Mouse (Mus musculus) stomach, postnatal 0 days (tissue): ENCODE measurements around the gene Sod1. TPM values are rescaled to one million over a fixed set of nuclear protein-coding genes. Genes with fewer than 3 reads are reported as not detected.

Source experiments
- ATAC-seq: fragments of 200-750 bp; cut with Nextera tagmentation; 2 replicates; pipeline ENCODE4 v1.8.0; 2017; ENCODE audit not compliant: low FRiP score, low TSS enrichment
- DNase-seq: peaks from one replicate; pipeline ENCODE4 v3.0.0-alpha.2; 2016; ENCODE audit warnings: low spot score
- H3K27ac ChIP-seq: fragments of 300-500 bp; sonication (generic); replicated peaks from 2 replicates; pipeline ENCODE4 v1.5.1; 2014; ENCODE audit warnings: mild to moderate bottlenecking, control low read depth
- H3K27me3 ChIP-seq: fragments of 300-500 bp; sonication (generic); 2 replicates; pipeline ENCODE4 v1.6.1; 2014; ENCODE audit warnings: low read length; ENCODE audit not compliant: control insufficient read depth, insufficient read depth
- H3K36me3 ChIP-seq: fragments of 300-500 bp; sonication (generic); 2 replicates; pipeline ENCODE4 v1.6.1; 2014; ENCODE audit warnings: low read length, mixed read lengths; ENCODE audit not compliant: control insufficient read depth, insufficient read depth
- H3K4me1 ChIP-seq: fragments of 300-500 bp; sonication (generic); replicated peaks from 2 replicates; pipeline ENCODE4 v1.6.1; 2014; ENCODE audit warnings: antibody characterized with exemption; ENCODE audit not compliant: control insufficient read depth, insufficient read depth
- H3K4me2 ChIP-seq: fragments of 300-500 bp; sonication (generic); replicated peaks from 2 replicates; pipeline ENCODE4 v1.6.1; 2014; ENCODE audit warnings: low read depth, mild to moderate bottlenecking, control low read depth, moderate library complexity
- H3K4me3 ChIP-seq: fragments of 300-500 bp; sonication (generic); 2 replicates; pipeline ENCODE4 v1.5.1; 2014; ENCODE audit warnings: low read depth, low read length, control low read depth
- H3K9ac ChIP-seq: fragments of 300-500 bp; sonication (generic); 2 replicates; pipeline ENCODE4 v1.6.1; 2014; ENCODE audit warnings: mild to moderate bottlenecking, low read length, control low read depth, mixed read lengths
- H3K9me3 ChIP-seq: fragments of 300-500 bp; sonication (generic); 2 replicates; pipeline ENCODE4 v1.6.1; 2016; ENCODE audit warnings: low read length; ENCODE audit not compliant: control insufficient read depth
- CTCF ChIP-seq: IDR thresholded peaks from 2 replicates; pipeline ENCODE4 v1.5.1; 2016; ENCODE audit warnings: antibody characterized with exemption, low read depth, mild to moderate bottlenecking, moderate library complexity
- EP300 ChIP-seq: optimal IDR thresholded peaks from 2 replicates; pipeline ENCODE3; 2016; ENCODE audit warnings: antibody characterized with exemption
- WGBS: fragments of 180-500 bp; shearing (Covaris S2); extraction: QIAGEN DNeasy Blood & Tissue Kit; methylation state at CpG from one replicate; pipeline ENCODE4 v1.1.7; 2014; 5-methylcytosine and 5-hydroxymethylcytosine counted together
- polyA plus RNA-seq: library from polyadenylated mRNA; unstranded; fragments of >200 nt; fragmentation: Nextera tagmentation; extraction: Ambion mirVana; gene quantifications from 2 replicates; pipeline ENCODE4 v1.2.1, GENCODE M21; 2015

Gene Sod1
- polyA plus RNA-seq, 1 experiment from 2014 or later, result 1,141 TPM

DNA sequence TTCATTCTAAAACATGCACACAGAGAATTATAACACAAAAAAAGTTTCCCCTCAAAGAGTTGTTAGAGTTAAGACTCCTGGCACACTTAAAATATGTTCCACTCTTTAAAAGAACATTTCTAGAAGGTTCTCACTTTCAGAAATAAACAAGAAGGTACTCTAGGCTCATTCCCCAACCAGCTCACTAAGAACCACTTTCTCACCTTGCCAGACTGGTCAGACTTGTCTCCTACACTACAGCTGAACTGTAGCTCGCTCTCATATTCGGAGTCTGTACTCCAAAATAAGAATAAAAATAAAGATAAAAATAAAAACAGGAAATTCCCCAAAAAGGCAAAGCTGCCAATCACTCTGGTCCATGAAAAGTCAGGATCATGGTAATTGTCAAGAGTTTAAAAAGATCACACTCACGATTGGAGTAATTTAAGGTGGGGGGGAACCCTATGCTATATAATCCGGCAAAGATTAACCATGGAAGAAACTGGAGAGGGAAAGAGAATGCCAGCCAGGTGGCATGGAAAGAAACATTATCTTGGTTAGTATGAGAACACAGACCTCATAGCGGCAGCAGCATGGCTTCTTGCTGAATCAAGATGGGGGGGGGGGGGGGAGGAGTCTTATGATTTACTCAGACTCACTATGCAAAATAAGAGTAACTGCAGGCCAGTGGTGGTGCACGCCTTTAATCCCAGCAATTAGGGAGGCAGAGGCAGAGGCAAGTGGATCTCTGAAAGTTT is 17.2 kb upstream of the Sod1 start:
- no peak for DNase-seq
- no peaks in the 10 kb centered on the region for H3K27me3 ChIP-seq
- H3K9ac ChIP-seq, result no peak overlapping the region
- TF ChIP-seq EP300 (no peak), CTCF (no peak)
- no peak overlapping the region for H3K4me3 ChIP-seq
- 0 out of 2 replicates have a peak overlapping the region, but pooled peaks have one; percentile 56 for H3K27ac ChIP-seq
- 51% methylated on average over 6 of the region's 6 CpGs for WGBS
- 0 out of 2 replicates have a peak, but pooled peaks have one; percentile 22 for ATAC-seq
- no peaks in the 10 kb centered on the region for H3K9me3 ChIP-seq
- H3K36me3 ChIP-seq, result no peaks in the 10 kb centered on the region
- H3K4me2 ChIP-seq, result no peak overlapping the region
- H3K4me1 ChIP-seq, result no peaks in the 10 kb centered on the region

DNA sequence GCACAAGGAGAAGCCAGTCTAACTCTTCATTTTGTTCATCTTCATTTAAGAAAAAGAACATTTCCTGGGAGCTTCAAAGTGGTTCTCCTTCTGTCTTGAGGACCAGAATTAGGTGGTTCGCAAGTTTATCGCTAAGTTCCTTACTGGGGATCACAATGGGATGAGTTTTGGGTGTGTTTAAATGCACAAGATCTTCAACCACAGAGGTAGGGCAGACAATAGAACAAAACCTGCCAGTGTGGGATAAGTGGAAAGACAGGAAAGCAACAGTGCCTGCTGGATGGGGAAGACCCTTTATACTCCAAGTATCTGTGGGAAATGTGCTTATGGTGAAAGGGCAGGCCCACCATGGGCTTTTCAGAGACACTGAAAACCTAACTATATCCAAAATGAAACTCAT is 15.7 kb upstream of the Sod1 start:
- Histone ChIP-seq H3K27me3 (no peaks in the 10 kb centered on the region), H3K9me3 (no peaks in the 10 kb centered on the region), H3K4me2 (no peak overlapping the region), H3K27ac (no peak overlapping the region), H3K4me3 (no peak overlapping the region), H3K4me1 (no peaks in the 10 kb centered on the region), H3K36me3 (no peaks in the 10 kb centered on the region), H3K9ac (no peak overlapping the region)
- 95% methylated on average over 2 of the region's 2 CpGs for WGBS
- TF ChIP-seq CTCF, result no peak
- no peak for TF ChIP-seq EP300
- ATAC-seq, result no peak
- DNase-seq, result no peak

DNA sequence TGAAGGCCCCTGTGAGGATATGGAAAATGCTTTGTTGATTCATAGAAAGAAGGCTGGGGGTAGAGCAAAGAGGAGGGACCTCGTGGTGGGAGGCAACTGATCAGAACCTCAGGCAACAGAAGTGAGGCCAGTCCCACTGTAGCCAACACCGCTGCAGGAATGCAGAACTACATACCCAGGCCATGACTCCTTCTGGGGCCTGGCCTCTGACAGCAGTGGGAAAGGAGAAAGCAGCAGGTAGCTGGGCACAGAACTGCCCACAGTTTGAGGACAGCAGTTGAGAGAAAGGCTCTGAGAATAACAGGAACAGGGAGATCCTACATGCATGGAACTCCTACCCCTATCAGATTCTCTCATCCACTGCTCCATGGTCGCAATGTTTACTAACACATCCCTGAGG is 11.6 kb upstream of the Sod1 start:
- Histone ChIP-seq H3K4me1 (no peaks in the 10 kb centered on the region), H3K9ac (no peak overlapping the region), H3K9me3 (no peaks in the 10 kb centered on the region), H3K36me3 (no peaks in the 10 kb centered on the region), H3K4me2 (no peak overlapping the region), H3K4me3 (no peak overlapping the region), H3K27ac (no peak overlapping the region), H3K27me3 (no peaks in the 10 kb centered on the region)
- DNase-seq (no peak), ATAC-seq (no peak)
- TF ChIP-seq EP300 (no peak), CTCF (no peak)
- WGBS, result 65% methylated on average over 3 of the region's 3 CpGs

GRCm38 (mm10) chr16:90210717-90211116 is 9.8 kb upstream of the Sod1 start:
- no peak overlapping the region for H3K9ac ChIP-seq
- TF ChIP-seq EP300 (no peak), CTCF (no peak)
- H3K4me2 ChIP-seq, result no peak overlapping the region
- H3K27me3 ChIP-seq, result no peaks in the 10 kb centered on the region
- ATAC-seq (no peak), DNase-seq (no peak)
- no peak overlapping the region for H3K27ac ChIP-seq
- H3K4me3 ChIP-seq, result no peak overlapping the region
- no peaks in the 10 kb centered on the region for H3K36me3 ChIP-seq
- no peaks in the 10 kb centered on the region for H3K9me3 ChIP-seq
- no peaks in the 10 kb centered on the region for H3K4me1 ChIP-seq
- 52% methylated on average over 10 of the region's 10 CpGs for WGBS

DNA sequence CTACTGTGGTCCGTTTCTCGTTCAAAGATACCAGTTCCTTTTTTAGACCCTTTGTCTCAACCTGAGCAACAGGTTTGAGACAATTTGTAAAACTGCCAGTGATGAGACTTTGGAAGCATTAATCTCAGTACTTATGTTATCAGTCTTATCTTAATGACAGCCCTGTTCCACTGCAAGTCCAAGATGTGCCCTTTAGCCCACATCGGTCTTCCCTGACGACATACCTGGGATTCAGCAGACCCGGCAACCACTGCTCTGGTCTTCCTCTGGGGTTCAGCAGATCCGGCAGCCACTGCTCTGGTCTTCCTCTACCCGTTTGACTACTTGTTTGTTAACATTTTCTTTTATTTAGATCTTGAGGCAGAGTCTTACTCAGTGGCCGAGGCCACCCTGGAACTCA is 8.8 kb upstream of the Sod1 start:
- no peak overlapping the region for H3K27ac ChIP-seq
- H3K4me2 ChIP-seq, result no peak overlapping the region
- 66% methylated on average over 8 of the region's 8 CpGs for WGBS
- H3K9me3 ChIP-seq, result no peaks in the 10 kb centered on the region
- ATAC-seq (no peak), DNase-seq (no peak)
- no peaks in the 10 kb centered on the region for H3K36me3 ChIP-seq
- no peaks in the 10 kb centered on the region for H3K4me1 ChIP-seq
- no peak overlapping the region for H3K9ac ChIP-seq
- H3K27me3 ChIP-seq, result no peaks in the 10 kb centered on the region
- H3K4me3 ChIP-seq, result no peak overlapping the region
- no peak for TF ChIP-seq CTCF

DNA sequence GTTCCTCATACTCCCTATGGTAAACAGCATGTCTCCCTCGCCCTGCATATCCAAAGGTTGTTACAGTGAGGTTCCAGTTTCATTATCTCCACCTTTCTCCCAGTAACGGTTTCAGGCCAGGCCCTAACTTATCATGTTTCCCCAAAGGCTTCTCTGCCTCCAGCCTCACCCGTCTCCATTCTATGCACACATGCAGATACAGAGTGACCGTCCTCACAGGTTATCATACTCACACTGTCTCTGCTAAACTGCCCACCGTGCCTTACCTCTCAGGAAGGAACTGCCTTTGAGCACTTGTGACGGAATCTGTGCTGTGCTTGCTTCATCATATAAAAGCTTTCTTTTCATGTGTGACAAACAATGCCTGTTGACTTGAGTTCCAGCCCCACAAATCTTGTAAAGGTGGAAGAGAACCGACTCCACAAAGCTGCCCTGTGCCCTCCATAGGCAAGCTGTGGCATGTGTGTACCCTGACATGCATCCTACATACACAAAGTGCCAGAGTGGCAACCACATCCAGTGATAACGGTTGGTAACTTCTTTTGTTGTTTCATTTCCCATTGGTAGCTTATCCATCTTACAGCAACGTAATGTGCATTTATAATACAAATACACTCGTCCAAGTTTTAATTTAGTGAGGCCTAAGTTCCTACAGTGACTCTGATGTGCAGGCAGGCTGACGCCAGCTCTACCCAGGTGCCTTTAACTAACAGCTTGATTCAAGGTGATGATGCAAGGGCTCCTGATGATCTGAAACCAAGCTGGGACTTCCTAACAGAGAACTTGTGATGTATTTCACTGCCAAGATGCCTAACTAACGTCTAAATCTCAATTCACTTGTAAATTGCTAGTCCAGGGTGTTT is 6.8 kb upstream of the Sod1 start:
- Histone ChIP-seq H3K36me3 (no peaks in the 10 kb centered on the region), H3K9me3 (no peaks in the 10 kb centered on the region), H3K9ac (no peak overlapping the region), H3K4me2 (no peak overlapping the region), H3K4me1 (no peaks in the 10 kb centered on the region), H3K27me3 (no peaks in the 10 kb centered on the region), H3K27ac (no peak overlapping the region), H3K4me3 (no peak overlapping the region)
- DNase-seq, result no peak
- 61% methylated on average over 12 of the region's 12 CpGs for WGBS
- no peak for TF ChIP-seq EP300
- ATAC-seq, result no peak
